Mouse (Mus musculus) MEL (cell line): ENCODE data around the gene Nova2. TPM values are rescaled to one million over a fixed set of nuclear protein-coding genes. Genes with fewer than 3 reads are reported as not detected.

Source experiments
- DNase-seq: peaks from one replicate; pipeline ENCODE4 v3.0.0; 2011; ENCODE audit warnings: low read depth, low spot score
- H3K27ac ChIP-seq: 2 replicates; pipeline ENCODE4 v1.5.1; 2012; ENCODE audit warnings: low read depth, mild to moderate bottlenecking, control low read depth, low read length, moderate library complexity; ENCODE audit not compliant: control insufficient read depth
- H3K27me3 ChIP-seq, 2 experiments: fragments of 150-350 bp in 1 of 2; sonication (generic) in 1 of 2; 2 replicates each; pipeline ENCODE4 v1.6.1; 2012; ENCODE audit warnings: low read length in 2 of 2, mild to moderate bottlenecking in 2 of 2, improper control_type of control experiment in 1 of 2, moderate library complexity in 1 of 2; ENCODE audit not compliant: insufficient read depth in 2 of 2, control insufficient read depth in 1 of 2
- H3K36me3 ChIP-seq, 2 experiments: 2 replicates each; pipeline ENCODE4 v1.6.1; 2012 to 2014; ENCODE audit warnings: low read length in 2 of 2, improper control_type of control experiment in 1 of 2, inconsistent platforms in 1 of 2, mild to moderate bottlenecking in 1 of 2; ENCODE audit not compliant: insufficient read depth in 2 of 2, control insufficient read depth in 1 of 2
- H3K4me1 ChIP-seq, 2 experiments: fragments of 150-350 bp in 1 of 2; sonication (generic) in 1 of 2; 2 replicates each; pipeline ENCODE4 v1.6.1; 2012; ENCODE audit warnings: low read length in 2 of 2, improper control_type of control experiment in 1 of 2, mild to moderate bottlenecking in 1 of 2; ENCODE audit not compliant: insufficient read depth in 2 of 2, control insufficient read depth in 1 of 2
- H3K4me3 ChIP-seq, 2 experiments: fragments of 150-350 bp in 1 of 2; sonication (generic) in 1 of 2; 2 replicates each; pipeline ENCODE4 v1.5.1; 2012; ENCODE audit warnings: low read depth in 2 of 2, low read length in 2 of 2, mild to moderate bottlenecking in 2 of 2, moderate library complexity in 2 of 2, control low read depth in 1 of 2, improper control_type of control experiment in 1 of 2; ENCODE audit not compliant: control insufficient read depth in 1 of 2, insufficient read depth in 1 of 2
- H3K79me2 ChIP-seq: 2 replicates; pipeline ENCODE4 v1.6.1; 2012; ENCODE audit warnings: mild to moderate bottlenecking, low read length, moderate library complexity; ENCODE audit not compliant: control insufficient read depth, poor library complexity, insufficient read depth
- H3K9ac ChIP-seq: 2 replicates; pipeline ENCODE4 v1.6.1; 2012; ENCODE audit warnings: low read depth, mild to moderate bottlenecking, control low read depth, low read length, moderate library complexity; ENCODE audit not compliant: control insufficient read depth, poor library complexity, severe bottlenecking
- H3K9me3 ChIP-seq: fragments of 150-350 bp; sonication (generic); replicated peaks from 2 replicates; pipeline ENCODE4 v1.6.1; 2012; ENCODE audit warnings: mild to moderate bottlenecking, low read length, improper control_type of control experiment, moderate library complexity; ENCODE audit not compliant: insufficient read depth
- CTCF ChIP-seq, 3 experiments: IDR thresholded peaks in 2 of 3; conservative IDR thresholded peaks in 1 of 3; 2 replicates each; pipeline ENCODE4 v1.5.1; 2011 to 2012; ENCODE audit warnings: low read length in 3 of 3, low read depth in 2 of 3, mild to moderate bottlenecking in 2 of 3, improper control_type of control experiment in 1 of 3, inconsistent platforms in 1 of 3, mixed read lengths in 1 of 3, moderate library complexity in 1 of 3; ENCODE audit not compliant: control insufficient read depth in 1 of 3, insufficient read depth in 1 of 3, poor library complexity in 1 of 3, severe bottlenecking in 1 of 3
- ELF1 ChIP-seq: IDR thresholded peaks from 2 replicates; pipeline ENCODE4 v1.6.1; 2014; ENCODE audit warnings: low read depth, mild to moderate bottlenecking, inconsistent platforms, low read length, improper control_type of control experiment, moderate library complexity
- GABPA ChIP-seq: IDR thresholded peaks from 2 replicates; pipeline ENCODE4 v1.6.1; 2012; ENCODE audit warnings: low read depth, mild to moderate bottlenecking, inconsistent platforms, low read length, improper control_type of control experiment, moderate library complexity
- JUND ChIP-seq: IDR thresholded peaks from 2 replicates; pipeline ENCODE4 v1.6.1; 2011; ENCODE audit warnings: low read depth, mild to moderate bottlenecking, improper control_type of control experiment, low read length
- KAT2A ChIP-seq: conservative IDR thresholded peaks from 2 replicates; pipeline ENCODE4 v1.6.1; 2012; ENCODE audit warnings: low read depth, low read length, improper control_type of control experiment, inconsistent platforms
- MAFK ChIP-seq: IDR thresholded peaks from 2 replicates; pipeline ENCODE4 v1.6.1; 2011; ENCODE audit warnings: low read depth, mild to moderate bottlenecking, low read length, improper control_type of control experiment, borderline replicate concordance
- MAZ ChIP-seq: IDR thresholded peaks from 2 replicates; pipeline ENCODE4 v1.6.1; 2012; ENCODE audit warnings: low read depth, mild to moderate bottlenecking, inconsistent platforms, low read length, improper control_type of control experiment
- MYC ChIP-seq: IDR thresholded peaks from 2 replicates; pipeline ENCODE4 v1.6.1; 2011; ENCODE audit warnings: low read depth, mild to moderate bottlenecking, low read length, improper control_type of control experiment, moderate library complexity
- NELFE ChIP-seq: IDR thresholded peaks from 2 replicates; pipeline ENCODE4 v1.6.1; 2011; ENCODE audit warnings: low read depth, low read length, improper control_type of control experiment
- POLR2AphosphoS5 ChIP-seq: IDR thresholded peaks from 2 replicates; pipeline ENCODE4 v1.6.1; 2012; ENCODE audit warnings: low read depth, borderline replicate concordance, mild to moderate bottlenecking, inconsistent platforms, low read length, moderate library complexity, mixed read lengths
- SIN3A ChIP-seq: IDR thresholded peaks from 2 replicates; pipeline ENCODE4 v1.6.1; 2012; ENCODE audit warnings: low read length, improper control_type of control experiment, inconsistent platforms
- SMC3 ChIP-seq: IDR thresholded peaks from 2 replicates; pipeline ENCODE4 v1.6.1; 2011; ENCODE audit warnings: low read depth, low read length, improper control_type of control experiment
- TBP ChIP-seq: IDR thresholded peaks from 2 replicates; pipeline ENCODE4 v1.8.0; 2011; ENCODE audit warnings: low read depth, low read length, improper control_type of control experiment
- TCF12 ChIP-seq: IDR thresholded peaks from 2 replicates; pipeline ENCODE4 v1.6.1; 2014; ENCODE audit warnings: low read depth, mild to moderate bottlenecking, inconsistent platforms, low read length, improper control_type of control experiment, moderate library complexity
- UBTF ChIP-seq: IDR thresholded peaks from 2 replicates; pipeline ENCODE4 v1.6.1; 2012; ENCODE audit warnings: low read depth, mild to moderate bottlenecking, inconsistent platforms, low read length, improper control_type of control experiment, moderate library complexity, borderline replicate concordance; ENCODE audit not compliant: insufficient read depth
- USF2 ChIP-seq, 2 experiments: IDR thresholded peaks; 2 replicates each; pipeline ENCODE4 v1.6.1; 2011 to 2012; ENCODE audit warnings: improper control_type of control experiment in 2 of 2, low read length in 2 of 2, borderline replicate concordance in 1 of 2, inconsistent platforms in 1 of 2, low read depth in 1 of 2, mild to moderate bottlenecking in 1 of 2; ENCODE audit not compliant: insufficient read depth in 1 of 2
- ZKSCAN1 ChIP-seq: IDR thresholded peaks from 2 replicates; pipeline ENCODE4 v1.6.1; 2012; ENCODE audit warnings: low read depth, mild to moderate bottlenecking, inconsistent platforms, low read length, improper control_type of control experiment, moderate library complexity
- ZMIZ1 ChIP-seq: IDR thresholded peaks from 2 replicates; pipeline ENCODE4 v1.6.1; 2012; ENCODE audit warnings: low read depth, mild to moderate bottlenecking, inconsistent platforms, low read length, improper control_type of control experiment, moderate library complexity
- ZNF384 ChIP-seq: IDR thresholded peaks from 2 replicates; pipeline ENCODE4 v1.6.1; 2012; ENCODE audit warnings: low read depth, mild to moderate bottlenecking, inconsistent platforms, low read length, improper control_type of control experiment
- polyA plus RNA-seq, 2 experiments: library from polyadenylated mRNA; stranded (reverse) in 1 of 2; unstranded in 1 of 2; fragments of >175 nt in 1 of 2; fragments of >200 nt in 1 of 2; gene quantifications; 2 replicates each; pipeline versions ENCODE4 v1.2.1 to v1.2.4; 2012; ENCODE audit warnings: low replicate concordance in 2 of 2, low read depth in 1 of 2; ENCODE audit not compliant: insufficient read length in 2 of 2, insufficient read depth in 1 of 2, missing spikeins in 1 of 2
- total RNA-seq: library from RNA; depleted of rRNA; stranded (reverse); fragments of 300-350 nt; gene quantifications from 2 replicates; pipeline ENCODE4 v1.2.3, GENCODE M21; 2012

Nova2 gene
- total and polyA plus RNA-seq, 3 experiments = 0.04 to 0.22 TPM; not detected in 1

GRCm38 (mm10) chr7:19012025-19012621, 86.4 kb downstream of the Nova2 start:
- no peaks in the 10 kb centered on the region for H3K79me2 ChIP-seq

GRCm38 (mm10) chr7:19012882-19013281, 87.2 kb downstream of the Nova2 start:
- Histone ChIP-seq H3K9ac (no peak overlapping the region), H3K79me2 (no peaks in the 10 kb centered on the region), H3K9me3 (no peaks in the 10 kb centered on the region), H3K4me3 (no peak overlapping the region), H3K27ac (no peak overlapping the region)
- TF ChIP-seq NELFE (no peak), POLR2AphosphoS5 (no peak)
- TF ChIP-seq, all 39 proteins: peak for 0
- no peaks in the 10 kb centered on the region for H3K27me3 ChIP-seq
- H3K36me3 ChIP-seq = no peaks in the 10 kb centered on the region
- no peaks in the 10 kb centered on the region for H3K4me1 ChIP-seq
- DNase-seq = no peak

More at GRCm38 (mm10) chr7:19012025-19012621, 86.4 kb downstream of the Nova2 start:
- no peaks in the 10 kb centered on the region for H3K4me1 ChIP-seq
- TF ChIP-seq TBP (no peak), TCF12 (no peak), ZKSCAN1 (no peak), MAFK (no peak), MYC (no peak), SIN3A (no peak), JUND (no peak), GABPA (no peak), ZMIZ1 (no peak), UBTF (no peak), ZNF384 (no peak), SMC3 (no peak), KAT2A (no peak), MAZ (no peak), ELF1 (no peak), CTCF (IDR thresholded peaks at IDR 0.05 in 2 of 3, conservative IDR thresholded peaks at IDR 0.05 in 1 of 3; ENCODE audit: control insufficient read depth in 1 of 3, insufficient read depth in 1 of 3, low read depth in 2 of 3, low read length in 3 of 3, poor library complexity in 1 of 3, severe bottlenecking in 1 of 3) (no peak), USF2 (IDR thresholded peaks at IDR 0.05; ENCODE audit: borderline replicate concordance in 1 of 2, insufficient read depth in 1 of 2, low read depth in 1 of 2, low read length in 2 of 2) (no peak)
- TF ChIP-seq, all 39 proteins: peak for 0
- Histone ChIP-seq H3K4me3 (no peak overlapping the region), H3K9ac (no peak overlapping the region), H3K27me3 (no peaks in the 10 kb centered on the region), H3K9me3 (no peaks in the 10 kb centered on the region), H3K36me3 (no peaks in the 10 kb centered on the region), H3K27ac (no peak overlapping the region)
- no peak for DNase-seq
